Mouse (Mus musculus) layer of hippocampus, adult 18-20 months (tissue): ENCODE data around the gene Olfr194. TPM values are rescaled to one million over a fixed set of nuclear protein-coding genes. Genes with fewer than 3 reads are reported as not detected.
"Not testable (repeated sequence)": the region's sequence is repeated elsewhere in the genome, so short reads cannot be mapped to it uniquely, and the experiment has no call there.

Source experiments
- DNase-seq, 2 experiments: peaks; one replicate each; pipeline ENCODE4 v3.0.0; 2022; ENCODE audit warnings: low spot score in 2 of 2
- long read RNA-seq: library from polyadenylated mRNA; stranded (forward); transcript quantifications from one replicate; pipeline ENCODE4 v2.0.0, GENCODE M21; 2021
- total RNA-seq, 2 experiments: library from RNA; stranded (reverse); gene quantifications; 2 replicates each; pipeline ENCODE4 v1.2.3; 2021

Gene Olfr194
- not detected for total RNA-seq
- long read RNA-seq: 0 reads

DNA sequence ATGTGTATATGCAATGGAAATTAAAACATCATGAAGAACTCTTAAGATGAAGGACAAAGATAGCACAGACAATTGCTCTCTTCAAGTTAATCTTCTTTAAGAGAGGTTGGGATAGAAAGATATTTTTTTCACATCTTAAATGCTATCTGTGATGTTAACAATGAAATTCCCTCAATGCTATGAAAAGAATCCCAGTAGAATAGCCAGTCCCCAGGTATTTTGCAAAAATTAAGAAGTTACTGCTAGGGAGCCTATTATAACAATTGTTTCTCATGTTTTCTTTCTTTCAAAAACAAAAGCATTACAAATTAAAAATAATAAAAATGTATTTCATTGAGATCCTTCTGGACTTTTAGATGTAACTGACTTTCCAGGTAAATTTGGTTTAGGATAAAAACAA lies at the start of gene Olfr194:
Gene Olfr194, minus strand, starts transcription at position 101 of the 400 bp plus-strand sequence.
- DNase-seq: no peak

GRCm38 (mm10) chr16:59170354-59170753 lies 49.5 kb upstream of the Olfr194 start, which contains the start of gene Olfr196:
TSS of gene Olfr196 (minus strand) at chr16:59170454.
- DNase-seq: no peak

GRCm38 (mm10) chr16:59151996-59152395 lies 31.1 kb upstream of the Olfr194 start:
- DNase-seq: no peak

GRCm38 (mm10) chr16:59146746-59147145 lies 25.9 kb upstream of the Olfr194 start, which contains the start of gene Olfr195:
TSS of gene Olfr195 (plus strand) at chr16:59147046.
- no peak for DNase-seq

- DNase-seq: no peak
Measured at GRCm38 (mm10) chr16:59141105-59141504, 20.2 kb upstream of the Olfr194 start.

- DNase-seq: no peak
Measured at GRCm38 (mm10) chr16:59130740-59131139, 9.9 kb upstream of the Olfr194 start.

DNA sequence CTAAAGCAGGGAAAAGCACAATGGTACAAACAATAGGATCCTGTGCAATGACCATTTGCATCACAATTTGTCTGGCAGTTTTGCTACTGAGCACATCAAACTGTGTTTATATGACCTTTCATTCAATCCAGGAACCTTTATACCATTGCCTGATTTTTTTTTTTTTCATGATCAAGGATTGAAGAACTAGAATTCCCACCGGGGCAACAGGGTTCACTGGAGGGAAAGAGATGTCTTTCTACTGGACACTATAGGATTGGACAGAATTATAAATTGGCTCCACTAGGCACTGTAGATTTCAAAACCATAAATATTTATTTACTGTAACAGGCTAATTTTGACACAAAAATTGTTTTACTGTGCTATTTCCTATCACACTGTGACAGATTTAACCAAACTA lies 9.1 kb downstream of the Olfr194 start, which contains the start of gene Olfr193:
Gene Olfr193, minus strand, starts transcription at position 101 of the 400 bp plus-strand sequence.
- DNase-seq: no peak

- not testable (repeated sequence) for DNase-seq
Measured at GRCm38 (mm10) chr16:59108522-59108921, 12.3 kb downstream of the Olfr194 start.

- DNase-seq: no peak
Measured at GRCm38 (mm10) chr16:59105312-59105711, 15.6 kb downstream of the Olfr194 start.

- DNase-seq: not testable (repeated sequence)
Measured at GRCm38 (mm10) chr16:59089722-59090121, 31.1 kb downstream of the Olfr194 start, which contains the start of gene Olfr191. TSS of gene Olfr191 (minus strand) at chr16:59089822.

DNA sequence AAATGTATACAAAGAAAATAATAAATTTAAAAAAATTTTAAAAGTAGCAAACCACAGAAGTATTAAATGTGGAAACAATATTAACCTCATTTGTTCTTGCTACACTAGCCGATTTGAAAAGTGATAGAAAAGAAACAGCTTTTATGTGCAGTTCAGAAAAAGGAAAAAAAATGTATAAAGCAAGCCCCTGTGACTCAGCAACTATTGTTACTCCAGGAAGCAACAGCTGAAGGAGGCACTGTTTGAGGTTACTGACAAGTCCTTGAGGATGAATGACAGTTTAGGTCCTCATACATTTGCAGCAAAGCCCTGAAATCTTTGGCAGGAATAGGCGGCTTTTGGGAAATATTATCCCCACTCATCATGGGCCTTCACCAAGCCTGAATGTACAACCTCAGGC lies 39.8 kb downstream of the Olfr194 start:
- DNase-seq: not testable (repeated sequence)

DNA sequence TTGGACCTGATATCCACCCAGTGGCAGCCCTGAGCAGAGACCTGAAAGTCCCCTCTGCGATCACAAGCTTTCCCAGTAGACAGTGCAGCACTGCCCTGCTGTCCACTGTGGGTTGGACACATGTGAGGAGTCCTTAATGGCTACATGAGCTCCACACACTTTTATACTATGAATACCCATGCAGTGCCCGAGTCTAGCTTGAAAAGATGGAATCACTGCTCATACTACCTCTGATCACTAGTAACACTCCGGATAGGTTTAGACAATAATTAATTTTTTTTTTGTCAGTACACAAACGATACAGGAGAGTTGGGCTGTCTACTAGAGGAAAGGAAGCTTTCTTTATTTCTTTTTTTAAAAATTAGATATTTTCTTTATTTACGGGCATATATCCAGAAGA lies 43.0 kb downstream of the Olfr194 start, which contains the start of gene Olfr190:
Gene Olfr190, minus strand, starts transcription at position 101 of the 400 bp plus-strand sequence.
- no peak for DNase-seq

- no peak for DNase-seq
Measured at GRCm38 (mm10) chr16:59073520-59073919, 47.3 kb downstream of the Olfr194 start.

- no peak for DNase-seq
Measured at GRCm38 (mm10) chr16:59071755-59072154, 49.1 kb downstream of the Olfr194 start.

Other genes with a start within 250 kb of the Olfr194 start
- not detected for gene Olfr177, start 246.3 kb downstream of the Olfr194 start, total RNA-seq
- not detected for gene Olfr178, start 229.0 kb downstream of the Olfr194 start, total RNA-seq
- gene Olfr181, start 192.3 kb downstream of the Olfr194 start, total RNA-seq: not detected
- not detected for gene Olfr180, start 191.7 kb downstream of the Olfr194 start, total RNA-seq
- not detected for gene Olfr183, start 125.7 kb downstream of the Olfr194 start, total RNA-seq
- gene Olfr186, start 90.8 kb downstream of the Olfr194 start, total RNA-seq: not detected
- gene Olfr187, start 81.3 kb downstream of the Olfr194 start, total RNA-seq: not detected
- not detected for gene Olfr190, start 43.1 kb downstream of the Olfr194 start, total RNA-seq
- not detected for gene Olfr191, start 31.2 kb downstream of the Olfr194 start, total RNA-seq
- gene Olfr193, start 9.2 kb downstream of the Olfr194 start, total RNA-seq: not detected
- gene Olfr195, start 26.0 kb upstream of the Olfr194 start, total RNA-seq: not detected
- not detected for gene Olfr196, start 49.4 kb upstream of the Olfr194 start, total RNA-seq
- gene Olfr198, start 82.5 kb upstream of the Olfr194 start, total RNA-seq: not detected
- not detected for gene Olfr199, start 98.7 kb upstream of the Olfr194 start, total RNA-seq
- not detected for gene Olfr201, start 151.6 kb upstream of the Olfr194 start, total RNA-seq
- gene Olfr202, start 165.7 kb upstream of the Olfr194 start, total RNA-seq: not detected
- not detected for gene Olfr203, start 177.8 kb upstream of the Olfr194 start, total RNA-seq
- not detected for gene Olfr204, start 197.2 kb upstream of the Olfr194 start, total RNA-seq
- gene Olfr205, start 210.1 kb upstream of the Olfr194 start, total RNA-seq: not detected
- not detected for gene Olfr206, start 228.2 kb upstream of the Olfr194 start, total RNA-seq
- not detected for gene Olfr209, start 242.9 kb upstream of the Olfr194 start, total RNA-seq